9 mouse cellular contexts compared by ENCODE assay signal in genomic region chr4:155368684-155369083, GRCm38 (mm10). TPM values are rescaled to one million over a fixed set of nuclear protein-coding genes. Genes with fewer than 3 reads are reported as not detected.
DNase-seq lines count a peak whose midpoint lies in the region; ATAC-seq and TF ChIP-seq lines count a peak whose summit lies in the region.
"Had no signal": no experiment of that assay in that cellular context is flagged by ENCODE, and none has a peak within 500 bp of the region (broad histone marks: within the 10 kb centered on the region; RNA-seq: fewer than 3 reads in every experiment).

No protein-coding gene starts in this region.

- no peak overlapping the region for H3K4me3 ChIP-seq in G1E (ENCODE audit: low read depth, low read length)
- H3K4me3 ChIP-seq in layer of hippocampus, adult 2 months, result peak overlapping the region; percentile 31; the same call in 1 of the 2 replicates

- ATAC-seq in G1E (ENCODE audit: extremely low read depth, insufficient number of reproducible peaks, low FRiP score, poor library complexity, severe bottlenecking), result no peak
- ATAC-seq in megakaryocyte, adult 5-6 weeks (ENCODE audit: poor library complexity, severe bottlenecking), result no peak

- no peak overlapping the region for H3K27ac ChIP-seq in layer of hippocampus, adult 2 months

- TF ChIP-seq CTCF in G1E (IDR thresholded peaks at IDR 0.05; ENCODE audit: low read depth, low read length), result peak; percentile 76
- TF ChIP-seq CTCF in layer of hippocampus, adult 2 months (conservative IDR thresholded peaks at IDR 0.05), result peak; percentile 96

- DNase-seq in A20 (ENCODE audit: low read depth, low spot score) (peak; percentile 59), G1E (ENCODE audit: low spot score) (no peak)
- DNase-seq in cerebellum, adult 8-10 months, result peak; percentile 94
- peak; percentile 50 to 54 for DNase-seq in gastrocnemius, adult 8-10 months (ENCODE audit: low spot score in 2 of 2)
- peak; percentile 74 to 91 for DNase-seq in layer of hippocampus, adult 2 months (ENCODE audit: low spot score in 2 of 2)
- DNase-seq in lung, postnatal 25 days (ENCODE audit: low spot score), result peak; percentile 69
- DNase-seq in spleen, adult 12 weeks (ENCODE audit: low spot score), result peak; percentile 17

- no peaks in the 10 kb centered on the region for H3K4me1 ChIP-seq in G1E (ENCODE audit: insufficient read depth, low read depth, low read length)

- no peaks in the 10 kb centered on the region for H3K27me3 ChIP-seq in G1E (ENCODE audit: insufficient read depth, low read length)

- no peaks in the 10 kb centered on the region for H3K36me3 ChIP-seq in G1E (replicated peaks)

- H3K9me3 ChIP-seq in G1E (replicated peaks), result no peaks in the 10 kb centered on the region

RNA-seq across cellular contexts. Expression of gene Prkcz, which starts 7.5 kb away (rescaled TPM):
- total RNA-seq in G1E (2014; fragmentation: Nextera tagmentation), result 0.29 TPM in 1 of 2 replicates, not detected in the other
- 0.46 and 0.55 TPM in 2 replicates for total RNA-seq in G1E (2017)
- polyA plus RNA-seq in G1E (2012), result not detected in 2 replicates
- 1 to 10 TPM; 1.8 to 2.9 (median 2.4) TPM for total RNA-seq in gastrocnemius, adult 8-10 months (2022)
- 100 to 1,000 TPM; 158 to 160 TPM for total RNA-seq in layer of hippocampus, adult 2 months (2021)
- 0.07 TPM in 1 of 2 replicates, not detected in the other for total RNA-seq in megakaryocyte, adult 5-6 weeks (2015)
- 0.12 and 0.18 TPM in 2 replicates for total RNA-seq in megakaryocyte, adult 5-6 weeks (2017)

RNA-seq across cellular contexts. Expression of gene Gabrd, which starts 29.2 kb away (rescaled TPM):
- total RNA-seq in G1E (2014; fragmentation: Nextera tagmentation), result not detected in 2 replicates
- not detected in 2 replicates for total RNA-seq in G1E (2017)
- not detected in 2 replicates for polyA plus RNA-seq in G1E (2012)
- total RNA-seq in gastrocnemius, adult 8-10 months (2022), result under 1 TPM; 0.67 to 0.92 (median 0.76) TPM
- total RNA-seq in layer of hippocampus, adult 2 months (2021), result 10 to 100 TPM; 24.2 to 28.4 TPM
- 0.25 TPM in 1 of 2 replicates, not detected in the other for total RNA-seq in megakaryocyte, adult 5-6 weeks (2015)
- 0.11 TPM in 1 of 2 replicates, not detected in the other for total RNA-seq in megakaryocyte, adult 5-6 weeks (2017)
- polyA plus RNA-seq: heart, embryonic 14.5 days had no signal

RNA-seq across cellular contexts. Expression of gene Cfap74, which starts 40.3 kb away (rescaled TPM):
- total RNA-seq in G1E (2014; fragmentation: Nextera tagmentation) (not detected in 2 replicates), G1E (2017) (0.06 and 0.11 TPM in 2 replicates)
- polyA plus RNA-seq in G1E (2012), result not detected in 2 replicates
- total RNA-seq in gastrocnemius, adult 8-10 months (2022), result under 1 TPM; 0.22 to 0.47 (median 0.39) TPM
- 10 to 100 TPM; 13.8 to 16.2 TPM for total RNA-seq in layer of hippocampus, adult 2 months (2021)
- total RNA-seq in megakaryocyte, adult 5-6 weeks (2015), result 0.25 TPM in 1 of 2 replicates, not detected in the other
- 0.04 and 0.07 TPM in 2 replicates for total RNA-seq in megakaryocyte, adult 5-6 weeks (2017)

Comparison
In these comparisons a context has a peak if more than half of its experiments do, and no peak if none do; other contexts are left out.
1. RNA of gene Prkcz, which starts 7.5 kb away (total RNA-seq): 158 to 160 TPM in layer of hippocampus, adult 2 months; 1.8 to 2.9 TPM in gastrocnemius, adult 8-10 months, 0.29 to 0.55 TPM in G1E and 0.07 to 0.18 TPM in megakaryocyte, adult 5-6 weeks; every median in the first group is over 10 times any median in the second.
2. RNA of gene Gabrd, which starts 29.2 kb away (total RNA-seq): 24.2 to 28.4 TPM in layer of hippocampus, adult 2 months; 0.67 to 0.92 TPM in gastrocnemius, adult 8-10 months, 0.11 to 0.25 TPM in megakaryocyte, adult 5-6 weeks and not detected in G1E; every median in the first group is over 10 times any median in the second.
3. RNA of gene Cfap74, which starts 40.3 kb away (total RNA-seq): 13.8 to 16.2 TPM in layer of hippocampus, adult 2 months; 0.22 to 0.47 TPM in gastrocnemius, adult 8-10 months, 0.04 to 0.25 TPM in megakaryocyte, adult 5-6 weeks and 0.06 to 0.11 TPM in G1E; every median in the first group is over 10 times any median in the second.